Mouse (Mus musculus) megakaryocyte, embryonic 14.5 days (primary cell): ENCODE measurements at regions not wholly inside any gene's neighbourhood (a gene's known extent, or its start where the extent isn't known, plus 50 kb on each side); places are given as distances from the start of the nearest gene placed in this dataset.
A peak's percentile ranks its signal among the peaks of the same experiment; 100 is the strongest.

ENCODE experiments used
- H3K27me3 ChIP-seq: replicated peaks from 2 replicates; pipeline ENCODE3; 2012; ENCODE audit warnings: inconsistent platforms
- H3K36me3 ChIP-seq: replicated peaks from 2 replicates; pipeline ENCODE3; 2012; ENCODE audit warnings: low read length, inconsistent platforms, mixed read lengths
- H3K4me1 ChIP-seq: 2 replicates; pipeline ENCODE4 v1.6.1; 2012; ENCODE audit warnings: inconsistent platforms
- H3K4me3 ChIP-seq: replicated peaks from 2 replicates; pipeline ENCODE3; 2012; ENCODE audit warnings: moderate library complexity, mild to moderate bottlenecking, inconsistent platforms
- H3K9me3 ChIP-seq: 2 replicates; pipeline ENCODE4 v1.6.1; 2012; ENCODE audit warnings: inconsistent platforms
- FLI1 ChIP-seq: IDR thresholded peaks from 2 replicates; pipeline ENCODE4 v1.6.1; 2012; ENCODE audit warnings: low read length, inconsistent platforms, mixed read lengths
- GATA1 ChIP-seq: IDR thresholded peaks from 3 replicates; pipeline ENCODE4 v1.6.1; 2012; ENCODE audit warnings: mixed read lengths, low read length, inconsistent platforms, borderline replicate concordance

GRCm38 (mm10) chr3:71590840-71591239, 1376.8 kb downstream of the Sis start:
- Histone ChIP-seq H3K36me3 (no peaks in the 10 kb centered on the region), H3K4me3 (no peak overlapping the region), H3K9me3 (no peaks in the 10 kb centered on the region), H3K4me1 (no peaks in the 10 kb centered on the region), H3K27me3 (no peaks in the 10 kb centered on the region)
- TF ChIP-seq FLI1 (no peak), GATA1 (no peak)

GRCm38 (mm10) chr3:71563820-71564418, 1403.7 kb downstream of the Sis start:
- Histone ChIP-seq H3K36me3 (no peaks in the 10 kb centered on the region), H3K9me3 (no peaks in the 10 kb centered on the region), H3K27me3 (no peaks in the 10 kb centered on the region), H3K4me3 (peak overlapping the region; percentile 90), H3K4me1 (no peaks in the 10 kb centered on the region)
- no peak for TF ChIP-seq GATA1
- TF ChIP-seq FLI1 = no peak

DNA sequence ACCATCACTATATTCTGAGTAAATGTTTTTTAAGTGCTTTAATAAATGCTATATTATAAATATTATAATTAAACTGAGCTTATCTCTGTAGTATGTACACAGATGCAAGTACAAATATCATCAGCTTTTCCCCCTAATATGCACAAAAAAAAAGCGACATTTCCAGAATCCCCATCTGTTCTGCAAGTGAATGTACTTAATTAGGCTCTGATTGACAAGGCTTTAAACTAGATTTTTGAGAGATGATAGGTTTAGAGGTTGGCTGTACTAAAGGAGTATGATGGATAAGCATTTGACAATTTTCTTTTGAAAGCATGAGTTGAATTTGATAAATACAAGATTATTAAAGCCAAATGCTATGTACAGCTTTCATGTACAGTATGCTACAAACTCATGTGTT, 1404.8 kb downstream of the Sis start:
- no peaks in the 10 kb centered on the region for H3K36me3 ChIP-seq
- no peaks in the 10 kb centered on the region for H3K27me3 ChIP-seq
- no peak overlapping the region for H3K4me3 ChIP-seq
- H3K4me1 ChIP-seq = no peaks in the 10 kb centered on the region
- TF ChIP-seq GATA1 (no peak), FLI1 (no peak)
- H3K9me3 ChIP-seq = no peaks in the 10 kb centered on the region

GRCm38 (mm10) chr3:71545821-71546220, 1421.8 kb downstream of the Sis start:
- Histone ChIP-seq H3K27me3 (no peaks in the 10 kb centered on the region), H3K4me3 (no peak overlapping the region), H3K4me1 (no peaks in the 10 kb centered on the region), H3K9me3 (no peaks in the 10 kb centered on the region), H3K36me3 (no peaks in the 10 kb centered on the region)
- TF ChIP-seq GATA1 (no peak), FLI1 (no peak)

GRCm38 (mm10) chr3:71512860-71513259, 1454.8 kb downstream of the Sis start:
- TF ChIP-seq GATA1 (no peak), FLI1 (no peak)
- Histone ChIP-seq H3K9me3 (no peaks in the 10 kb centered on the region), H3K27me3 (no peaks in the 10 kb centered on the region), H3K36me3 (no peaks in the 10 kb centered on the region), H3K4me1 (no peaks in the 10 kb centered on the region), H3K4me3 (no peak overlapping the region)
